8 mouse cellular contexts compared by ENCODE assay signal in genomic region chr11:69100639-69101360, GRCm38 (mm10). TPM values are rescaled to one million over a fixed set of nuclear protein-coding genes. Genes with fewer than 3 reads are reported as not detected.
DNase-seq lines count a peak whose midpoint lies in the region; ATAC-seq lines count a peak whose summit lies in the region.

No protein-coding gene starts in this region.

- no peak for DNase-seq in heart, embryonic 10.5 days (ENCODE audit: low spot score)
- no peak for DNase-seq in heart, postnatal 10 days
- peak; percentile 29 to 30 for DNase-seq in B cell, adult 2 months
- no peak for DNase-seq in embryonic facial prominence, embryonic 10.5 days (ENCODE audit: low spot score)
- no peak for DNase-seq in left cerebral cortex, postnatal 25 days (ENCODE audit: low spot score in 2 of 2)
- DNase-seq in urinary bladder, adult 18-20 months (ENCODE audit: low spot score in 2 of 2) = no peak

- H3K9ac ChIP-seq in hindbrain, embryonic 16.5 days (ENCODE audit: low read depth, low read length) = peak overlapping the region; percentile 73
- H3K9ac ChIP-seq in neural tube, embryonic 12.5 days = peak overlapping the region; percentile 69

- peak overlapping the region; percentile 73 for H3K4me3 ChIP-seq in heart, embryonic 10.5 days
- H3K4me3 ChIP-seq in embryonic facial prominence, embryonic 10.5 days = peak overlapping the region; percentile 72
- peak overlapping the region; percentile 57 for H3K4me3 ChIP-seq in hindbrain, embryonic 16.5 days (ENCODE audit: low read length)
- peak overlapping the region; percentile 52 for H3K4me3 ChIP-seq in neural tube, embryonic 12.5 days

- no peak for ATAC-seq in hindbrain, embryonic 16.5 days
- ATAC-seq in neural tube, embryonic 12.5 days (ENCODE audit: low FRiP score, low read depth) = no peak

- no peaks in the 10 kb centered on the region for H3K27me3 ChIP-seq in heart, embryonic 10.5 days (ENCODE audit: insufficient read depth, poor library complexity, severe bottlenecking)
- H3K27me3 ChIP-seq in embryonic facial prominence, embryonic 10.5 days (replicated peaks; ENCODE audit: low read depth, poor library complexity, severe bottlenecking) = no peaks in the 10 kb centered on the region
- H3K27me3 ChIP-seq in hindbrain, embryonic 16.5 days (replicated peaks; ENCODE audit: control insufficient read depth, insufficient read depth, low read length) = no peaks in the 10 kb centered on the region
- no peaks in the 10 kb centered on the region for H3K27me3 ChIP-seq in neural tube, embryonic 12.5 days (replicated peaks)

- 89% methylated on average over 20 of the region's 20 CpGs for WGBS in heart, embryonic 10.5 days
- 90% methylated on average over 20 of the region's 20 CpGs for WGBS in embryonic facial prominence, embryonic 10.5 days
- WGBS in hindbrain, embryonic 16.5 days = 91% methylated on average over 20 of the region's 20 CpGs
- WGBS in neural tube, embryonic 12.5 days = 91% methylated on average over 20 of the region's 20 CpGs

- H3K4me2 ChIP-seq in hindbrain, embryonic 16.5 days (ENCODE audit: low read length) = peak overlapping the region; percentile 93
- peak overlapping the region; percentile 93 for H3K4me2 ChIP-seq in neural tube, embryonic 12.5 days (replicated peaks)

- peaks cover 54% of the 10 kb centered on the region for H3K36me3 ChIP-seq in heart, embryonic 10.5 days
- H3K36me3 ChIP-seq in embryonic facial prominence, embryonic 10.5 days (replicated peaks) = peaks cover 54% of the 10 kb centered on the region
- H3K36me3 ChIP-seq in hindbrain, embryonic 16.5 days (ENCODE audit: control insufficient read depth, insufficient read depth, low read length) = peaks cover 34% of the 10 kb centered on the region
- peaks cover 52% of the 10 kb centered on the region for H3K36me3 ChIP-seq in neural tube, embryonic 12.5 days

- H3K4me1 ChIP-seq in heart, embryonic 10.5 days = peaks cover 54% of the 10 kb centered on the region
- peaks cover 52% of the 10 kb centered on the region for H3K4me1 ChIP-seq in embryonic facial prominence, embryonic 10.5 days
- peaks cover 36% of the 10 kb centered on the region for H3K4me1 ChIP-seq in hindbrain, embryonic 16.5 days (ENCODE audit: control insufficient read depth, insufficient read depth, low read depth, low read length)
- peaks cover 45% of the 10 kb centered on the region for H3K4me1 ChIP-seq in neural tube, embryonic 12.5 days

- H3K27ac ChIP-seq in heart, embryonic 10.5 days = peak overlapping the region; percentile 90
- peak overlapping the region; percentile 80 for H3K27ac ChIP-seq in embryonic facial prominence, embryonic 10.5 days (replicated peaks)
- no peak overlapping the region for H3K27ac ChIP-seq in hindbrain, embryonic 16.5 days (ENCODE audit: low read depth, low read length)
- no peak overlapping the region for H3K27ac ChIP-seq in neural tube, embryonic 12.5 days

- intact Hi-C loops in heart, postnatal 10 days (cut with DNase I) = loop anchor here (2.0 kb wide), 1 partner anchor 14 kb away; no protein-coding TSS in a partner anchor
- intact Hi-C loops in left cerebral cortex, postnatal 25 days (cut with DNase I) = no loop called here

- H3K9me3 ChIP-seq in heart, embryonic 10.5 days = no peaks in the 10 kb centered on the region
- H3K9me3 ChIP-seq in embryonic facial prominence, embryonic 10.5 days = no peaks in the 10 kb centered on the region
- H3K9me3 ChIP-seq in hindbrain, embryonic 16.5 days (ENCODE audit: control insufficient read depth, low read length) = no peaks in the 10 kb centered on the region
- H3K9me3 ChIP-seq in neural tube, embryonic 12.5 days = no peaks in the 10 kb centered on the region

RNA-seq across cellular contexts. Expression of gene Per1, which starts 5.8 kb away (rescaled TPM):
- polyA plus RNA-seq in heart, embryonic 10.5 days (2016; fragmentation: Nextera tagmentation; extraction: Ambion mirVana) = 8.0 and 8.8 TPM in 2 replicates
- total RNA-seq in heart, postnatal 10 days (2021) = 100 to 1,000 TPM in 1 of 2 experiments, 10 to 100 TPM in 1; 61.4 to 101 TPM
- polyA plus RNA-seq in embryonic facial prominence, embryonic 10.5 days (2016; fragmentation: Nextera tagmentation; extraction: Ambion mirVana) = 6.1 and 7.3 TPM in 2 replicates
- 11.1 and 11.2 TPM in 2 replicates for polyA plus RNA-seq in hindbrain, embryonic 16.5 days (2015; fragmentation: Nextera tagmentation; extraction: Ambion mirVana)
- polyA plus RNA-seq in neural tube, embryonic 12.5 days (2016; fragmentation: Nextera tagmentation; extraction: Ambion mirVana) = 7.4 and 9.0 TPM in 2 replicates
- total RNA-seq in left cerebral cortex, postnatal 25 days (2021) = 100 to 1,000 TPM in 1 of 2 experiments, 10 to 100 TPM in 1; 98.9 to 108 TPM

RNA-seq across cellular contexts. Expression of gene Vamp2, which starts 12.5 kb away (rescaled TPM):
- 85.8 and 93.0 TPM in 2 replicates for polyA plus RNA-seq in heart, embryonic 10.5 days (2016; fragmentation: Nextera tagmentation; extraction: Ambion mirVana)
- 10 to 100 TPM; 71.1 to 85.8 TPM for total RNA-seq in heart, postnatal 10 days (2021)
- polyA plus RNA-seq in embryonic facial prominence, embryonic 10.5 days (2016; fragmentation: Nextera tagmentation; extraction: Ambion mirVana) = 60.9 and 70.0 TPM in 2 replicates
- polyA plus RNA-seq in hindbrain, embryonic 16.5 days (2015; fragmentation: Nextera tagmentation; extraction: Ambion mirVana) = 402 and 475 TPM in 2 replicates
- polyA plus RNA-seq in neural tube, embryonic 12.5 days (2016; fragmentation: Nextera tagmentation; extraction: Ambion mirVana) = 149 and 174 TPM in 2 replicates
- total RNA-seq in left cerebral cortex, postnatal 25 days (2021) = 1,000 to 10,000 TPM; 1,099 to 1,151 TPM

RNA-seq across cellular contexts. Expression of gene Hes7, which starts 19.4 kb away (rescaled TPM):
- polyA plus RNA-seq in heart, embryonic 10.5 days (2016; fragmentation: Nextera tagmentation; extraction: Ambion mirVana) = 0.60 and 0.63 TPM in 2 replicates
- under 1 TPM; 0.17 to 0.34 TPM for total RNA-seq in heart, postnatal 10 days (2021)
- polyA plus RNA-seq in embryonic facial prominence, embryonic 10.5 days (2016; fragmentation: Nextera tagmentation; extraction: Ambion mirVana) = 0.16 and 0.36 TPM in 2 replicates
- 1.4 and 1.8 TPM in 2 replicates for polyA plus RNA-seq in hindbrain, embryonic 16.5 days (2015; fragmentation: Nextera tagmentation; extraction: Ambion mirVana)
- polyA plus RNA-seq in neural tube, embryonic 12.5 days (2016; fragmentation: Nextera tagmentation; extraction: Ambion mirVana) = 0.28 TPM in 2 replicates
- under 1 TPM; 0.39 to 0.48 TPM for total RNA-seq in left cerebral cortex, postnatal 25 days (2021)

RNA-seq across cellular contexts. Expression of gene 9130213A22Rik, which starts 21.6 kb away (rescaled TPM):
- polyA plus RNA-seq in heart, embryonic 10.5 days (2016; fragmentation: Nextera tagmentation; extraction: Ambion mirVana) = 0.16 and 0.17 TPM in 2 replicates
- under 1 TPM; 0.42 to 0.60 TPM for total RNA-seq in heart, postnatal 10 days (2021)
- polyA plus RNA-seq in embryonic facial prominence, embryonic 10.5 days (2016; fragmentation: Nextera tagmentation; extraction: Ambion mirVana) = 0.12 TPM in 1 of 2 replicates, not detected in the other
- 0.94 and 1.2 TPM in 2 replicates for polyA plus RNA-seq in hindbrain, embryonic 16.5 days (2015; fragmentation: Nextera tagmentation; extraction: Ambion mirVana)
- polyA plus RNA-seq in neural tube, embryonic 12.5 days (2016; fragmentation: Nextera tagmentation; extraction: Ambion mirVana) = not detected in 2 replicates
- 1 to 10 TPM in 1 of 2 experiments, under 1 TPM in 1; 0.44 to 1.1 TPM for total RNA-seq in left cerebral cortex, postnatal 25 days (2021)

RNA-seq across cellular contexts. Expression of gene Aloxe3, which starts 24.9 kb away (rescaled TPM):
- polyA plus RNA-seq in heart, embryonic 10.5 days (2016; fragmentation: Nextera tagmentation; extraction: Ambion mirVana) = 0.16 and 0.25 TPM in 2 replicates
- total RNA-seq in heart, postnatal 10 days (2021) = not detected
- polyA plus RNA-seq in embryonic facial prominence, embryonic 10.5 days (2016; fragmentation: Nextera tagmentation; extraction: Ambion mirVana) = 0.04 and 0.19 TPM in 2 replicates
- 8.1 and 8.5 TPM in 2 replicates for polyA plus RNA-seq in hindbrain, embryonic 16.5 days (2015; fragmentation: Nextera tagmentation; extraction: Ambion mirVana)
- 0.65 TPM in 1 of 2 replicates, not detected in the other for polyA plus RNA-seq in neural tube, embryonic 12.5 days (2016; fragmentation: Nextera tagmentation; extraction: Ambion mirVana)
- 1 to 10 TPM; 3.1 to 6.4 TPM for total RNA-seq in left cerebral cortex, postnatal 25 days (2021)

Comparison
In these comparisons a context has a peak if more than half of its experiments do, and no peak if none do; other contexts are left out.
1. DNase-seq: peak in B cell, adult 2 months (2 of 2); none in heart, embryonic 10.5 days (single experiment), heart, postnatal 10 days (0 of 2), embryonic facial prominence, embryonic 10.5 days (single experiment), left cerebral cortex, postnatal 25 days (0 of 2) and urinary bladder, adult 18-20 months (0 of 2).
2. H3K27ac ChIP-seq: peak in heart, embryonic 10.5 days (single experiment) and embryonic facial prominence, embryonic 10.5 days (single experiment); none in hindbrain, embryonic 16.5 days (single experiment) and neural tube, embryonic 12.5 days (single experiment).
3. Peak in every context shown above with its lines, with median percentiles within 50 percentile points of each other: H3K4me3 ChIP-seq.